Mouse (Mus musculus): ENCODE data around the gene Arhgef10l.

- TF ChIP-seq POLR2A (IDR thresholded peaks at IDR 0.05; ENCODE audit: extremely low read depth, insufficient read depth, low read length) (no peak), CTCF (IDR thresholded peaks at IDR 0.05; ENCODE audit: low read depth, low read length) (no peak)
Measured at GRCm38 (mm10) chr4:140580866-140581265, 84.9 kb downstream of the Arhgef10l start.

Measured in liver, adult 2 months (tissue).